In the genomic region with DNA sequence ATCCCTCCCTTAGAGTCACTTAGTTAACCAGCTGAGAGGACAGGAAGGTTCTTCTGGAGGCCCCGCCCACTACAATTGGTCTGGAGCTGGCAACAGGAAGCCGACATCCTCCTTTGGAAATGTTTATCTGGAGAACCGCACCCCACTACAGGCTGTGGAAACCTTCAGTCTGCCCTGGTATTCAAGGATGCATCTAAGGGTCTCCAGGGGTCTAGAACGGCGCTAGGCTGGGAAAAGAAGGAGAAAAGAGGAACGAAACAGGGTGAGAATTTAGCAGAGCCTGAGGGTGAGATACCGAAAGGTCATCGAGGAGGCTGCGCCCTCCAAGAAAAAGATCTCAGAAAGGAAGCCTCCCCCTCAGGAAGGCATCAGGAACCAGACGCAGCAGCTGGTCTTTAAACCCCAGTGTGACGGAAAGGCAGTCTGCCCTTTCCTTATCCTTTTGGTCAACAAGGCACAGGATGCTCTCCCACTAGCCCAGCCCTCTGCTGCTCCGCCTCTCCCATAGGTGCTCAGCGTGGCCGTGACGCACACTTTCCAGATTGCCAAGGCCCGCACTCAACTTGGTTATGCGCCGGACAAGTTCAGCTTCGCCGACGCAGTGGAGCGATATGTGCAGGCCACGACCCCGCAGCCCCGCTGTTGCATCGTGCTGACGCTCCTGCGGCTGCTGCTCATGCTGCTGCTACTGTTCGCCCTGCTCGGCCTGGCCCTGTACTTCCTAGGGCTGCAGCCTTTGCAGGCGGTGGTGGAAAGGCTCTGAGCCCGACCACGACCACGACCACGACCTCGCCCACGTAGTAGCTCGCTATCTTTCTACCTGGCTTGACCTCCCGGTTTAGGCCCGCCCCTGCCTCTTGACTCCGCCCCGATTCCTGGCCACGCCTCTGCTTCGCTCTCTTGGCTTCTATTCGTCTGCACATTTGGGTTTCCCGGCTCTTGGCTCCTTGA, we compare ENCODE assay signal across 8 mouse cellular contexts. TPM values are rescaled to one million over a fixed set of nuclear protein-coding genes. Genes with fewer than 3 reads are reported as not detected.
A peak's percentile ranks its signal among the peaks of the same experiment; 100 is the strongest.
DNase-seq lines count a peak whose midpoint lies in the region; ATAC-seq lines count a peak whose summit lies in the region.

No protein-coding gene starts in this region.

- no peaks in the 10 kb centered on the region for H3K9me3 ChIP-seq in embryonic facial prominence, embryonic 12.5 days
- no peaks in the 10 kb centered on the region for H3K9me3 ChIP-seq in heart, embryonic 10.5 days
- H3K9me3 ChIP-seq in liver, embryonic 16.5 days (replicated peaks; ENCODE audit: control insufficient read depth, low read length): no peaks in the 10 kb centered on the region
- H3K9me3 ChIP-seq in neural tube, embryonic 11.5 days (ENCODE audit: control insufficient read depth, low read length): no peaks in the 10 kb centered on the region

- peak overlapping the region; percentile 58 for H3K4me3 ChIP-seq in embryonic facial prominence, embryonic 12.5 days
- H3K4me3 ChIP-seq in heart, embryonic 10.5 days: peak overlapping the region; percentile 63
- peak overlapping the region; percentile 71 for H3K4me3 ChIP-seq in liver, embryonic 16.5 days (ENCODE audit: low read depth, low read length)
- peak overlapping the region; percentile 45 for H3K4me3 ChIP-seq in neural tube, embryonic 11.5 days (ENCODE audit: low read depth, low read length)

- DNase-seq in A20 (ENCODE audit: low read depth, low spot score): peak; percentile 62
- DNase-seq in adrenal gland, adult 2 months: peak; percentile 81
- peak; percentile 87 for DNase-seq in heart, embryonic 10.5 days (ENCODE audit: low spot score)
- peak; percentile 76 for DNase-seq in kidney, adult 9 months
- DNase-seq in neural tube, embryonic 11.5 days (ENCODE audit: low spot score): peak; percentile 60
- DNase-seq in testis, postnatal 10 days (ENCODE audit: low spot score): peak; percentile 80

- 1% methylated on average over 46 of the region's 46 CpGs for WGBS in embryonic facial prominence, embryonic 12.5 days
- whole genome bisulfite sequencing in heart, embryonic 10.5 days: under 1% methylated on average over 46 of the region's 46 CpGs
- WGBS in liver, embryonic 16.5 days (ENCODE audit: insufficient replicate concordance): under 1% methylated on average over 46 of the region's 46 CpGs
- 1% methylated on average over 46 of the region's 46 CpGs for WGBS in neural tube, embryonic 11.5 days

- H3K36me3 ChIP-seq in embryonic facial prominence, embryonic 12.5 days: no peaks in the 10 kb centered on the region
- H3K36me3 ChIP-seq in heart, embryonic 10.5 days: no peaks in the 10 kb centered on the region
- no peaks in the 10 kb centered on the region for H3K36me3 ChIP-seq in liver, embryonic 16.5 days (ENCODE audit: control insufficient read depth, insufficient read depth)
- H3K36me3 ChIP-seq in neural tube, embryonic 11.5 days (ENCODE audit: control insufficient read depth, insufficient read depth, low read length): no peaks in the 10 kb centered on the region

- ATAC-seq in embryonic facial prominence, embryonic 12.5 days (ENCODE audit: insufficient number of reproducible peaks, insufficient read depth, low FRiP score, low TSS enrichment): no peak
- ATAC-seq in liver, embryonic 16.5 days (ENCODE audit: low read depth): peak; percentile 16; the same call in 1 of the 2 replicates
- no peak for ATAC-seq in neural tube, embryonic 11.5 days (ENCODE audit: insufficient read depth, low FRiP score, low TSS enrichment)

- peak overlapping the region; percentile 59 for H3K9ac ChIP-seq in embryonic facial prominence, embryonic 12.5 days
- peak overlapping the region; percentile 32 for H3K9ac ChIP-seq in liver, embryonic 16.5 days (ENCODE audit: low read depth, low read length)
- H3K9ac ChIP-seq in neural tube, embryonic 11.5 days (ENCODE audit: low read length): peak overlapping the region; percentile 52

- H3K27ac ChIP-seq in embryonic facial prominence, embryonic 12.5 days: 0 out of 2 replicates have a peak overlapping the region, but pooled peaks have one; percentile 24
- H3K27ac ChIP-seq in heart, embryonic 10.5 days: peak overlapping the region; percentile 77
- peak overlapping the region; percentile 43; the same call in 1 of the 2 replicates for H3K27ac ChIP-seq in liver, embryonic 16.5 days (ENCODE audit: low read length)
- H3K27ac ChIP-seq in neural tube, embryonic 11.5 days (ENCODE audit: low read depth, low read length): no peak overlapping the region

- H3K4me2 ChIP-seq in embryonic facial prominence, embryonic 12.5 days (replicated peaks): peak overlapping the region; percentile 90
- H3K4me2 ChIP-seq in liver, embryonic 16.5 days (ENCODE audit: low read depth, low read length): peak overlapping the region; percentile 98
- peak overlapping the region; percentile 89 for H3K4me2 ChIP-seq in neural tube, embryonic 11.5 days (ENCODE audit: low read depth)

- H3K27me3 ChIP-seq in embryonic facial prominence, embryonic 12.5 days: peaks cover 14% of the 10 kb centered on the region; the same call in 1 of the 2 replicates
- peaks cover 29% of the 10 kb centered on the region; the same call in 1 of the 2 replicates for H3K27me3 ChIP-seq in heart, embryonic 10.5 days (ENCODE audit: insufficient read depth, poor library complexity, severe bottlenecking)
- peaks cover 23% of the 10 kb centered on the region for H3K27me3 ChIP-seq in liver, embryonic 16.5 days (ENCODE audit: control insufficient read depth, insufficient read depth, low read depth, low read length)
- H3K27me3 ChIP-seq in neural tube, embryonic 11.5 days (ENCODE audit: control insufficient read depth, insufficient read depth, low read length): no peaks in the 10 kb centered on the region

- H3K4me1 ChIP-seq in embryonic facial prominence, embryonic 12.5 days: peaks cover 8% of the 10 kb centered on the region; the same call in 1 of the 2 replicates
- peaks cover 16% of the 10 kb centered on the region; the same call in 1 of the 2 replicates for H3K4me1 ChIP-seq in heart, embryonic 10.5 days
- peaks cover 26% of the 10 kb centered on the region for H3K4me1 ChIP-seq in liver, embryonic 16.5 days (ENCODE audit: control insufficient read depth, low read depth, low read length)
- H3K4me1 ChIP-seq in neural tube, embryonic 11.5 days (ENCODE audit: control insufficient read depth, insufficient read depth, low read length): no peaks in the 10 kb centered on the region

RNA-seq across cellular contexts. Expression of a gene that starts 11.9 kb away (rescaled TPM):
- 10 to 100 TPM; 28.3 to 37.6 TPM for total RNA-seq in adrenal gland, adult 2 months (2021)
- 16.6 and 17.1 TPM in 2 replicates for polyA plus RNA-seq in adrenal gland, adult 2 months (2012; rRNA removed)
- polyA plus RNA-seq in embryonic facial prominence, embryonic 12.5 days (2016; fragmentation: Nextera tagmentation; extraction: Ambion mirVana): 38.7 and 39.4 TPM in 2 replicates
- 16.3 and 17.3 TPM in 2 replicates for polyA plus RNA-seq in heart, embryonic 10.5 days (2016; fragmentation: Nextera tagmentation; extraction: Ambion mirVana)
- polyA plus RNA-seq in liver, embryonic 16.5 days (2015; fragmentation: Nextera tagmentation; extraction: Ambion mirVana): 46.5 and 52.1 TPM in 2 replicates
- polyA plus RNA-seq in neural tube, embryonic 11.5 days (2014; fragmentation: Nextera tagmentation; extraction: Ambion mirVana): 9.2 and 10.3 TPM in 2 replicates

RNA-seq across cellular contexts. Expression of a gene that starts 18.5 kb away (rescaled TPM):
- total RNA-seq in adrenal gland, adult 2 months (2021): not detected
- not detected in 2 replicates for polyA plus RNA-seq in adrenal gland, adult 2 months (2012; rRNA removed)
- not detected in 2 replicates for polyA plus RNA-seq in embryonic facial prominence, embryonic 12.5 days (2016; fragmentation: Nextera tagmentation; extraction: Ambion mirVana)
- polyA plus RNA-seq in heart, embryonic 10.5 days (2016; fragmentation: Nextera tagmentation; extraction: Ambion mirVana): not detected in 2 replicates
- not detected in 2 replicates for polyA plus RNA-seq in liver, embryonic 16.5 days (2015; fragmentation: Nextera tagmentation; extraction: Ambion mirVana)
- polyA plus RNA-seq in neural tube, embryonic 11.5 days (2014; fragmentation: Nextera tagmentation; extraction: Ambion mirVana): not detected in 2 replicates
